Mouse (Mus musculus) C3H10T1/2 (cell line): ENCODE data around the gene Olfr707. TPM values are rescaled to one million over a fixed set of nuclear protein-coding genes. Genes with fewer than 3 reads are reported as not detected.

Experiments
- polyA plus RNA-seq, 2 experiments: library from polyadenylated mRNA; unstranded; fragments of >200 nt; fragmentation: generic; extraction: Trizol; gene quantifications; one replicate each; pipeline ENCODE4 v1.2.1; 2012; ENCODE audit warnings: missing spikeins in 2 of 2

Gene Olfr707
- polyA plus RNA-seq = not detected

DNA sequence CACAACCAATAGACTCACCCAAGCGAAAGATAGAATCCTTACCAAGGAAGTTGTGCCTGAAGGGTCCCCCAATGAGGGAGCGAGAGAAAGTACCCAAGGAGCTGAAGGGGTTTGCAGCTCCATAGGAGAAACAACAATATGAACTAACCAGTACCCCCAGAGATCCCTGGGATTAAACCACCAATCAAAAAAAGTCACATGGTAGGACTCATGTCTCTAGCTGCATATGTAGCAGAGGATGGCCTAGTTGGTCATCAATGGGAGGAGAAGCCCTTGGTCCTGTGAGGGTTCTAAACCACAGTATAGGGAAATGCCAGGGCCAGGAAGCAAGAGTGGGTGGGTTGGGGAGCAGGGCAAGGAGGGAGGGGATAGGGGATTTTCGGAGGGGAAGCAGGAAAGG lies at the start of gene Olfr707:
Olfr707 (minus strand) TSS at position 101 of the 400 bp plus-strand sequence.

DNA sequence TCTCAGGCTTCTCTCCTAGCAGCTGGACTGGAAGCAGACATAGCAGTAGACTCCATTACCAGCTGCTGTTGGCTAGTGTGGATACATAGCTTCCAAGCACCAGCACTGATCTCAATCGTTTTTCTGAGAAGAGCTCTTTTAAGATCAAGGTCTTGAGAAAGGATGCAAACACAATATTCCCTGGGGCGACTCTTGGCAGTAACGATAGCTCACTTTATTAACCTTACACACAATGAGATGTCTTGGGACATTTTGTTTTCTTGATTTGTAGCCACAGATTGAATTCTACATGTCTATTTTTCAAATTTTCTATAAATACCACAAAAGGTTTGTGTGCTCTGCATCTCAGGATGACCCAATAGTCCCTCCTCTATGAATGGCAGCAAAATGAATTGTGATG lies 47.2 kb upstream of the Olfr707 start, which contains the start of gene Olfr710:
Olfr710 (minus strand) TSS at position 101 of the 400 bp plus-strand sequence.

DNA sequence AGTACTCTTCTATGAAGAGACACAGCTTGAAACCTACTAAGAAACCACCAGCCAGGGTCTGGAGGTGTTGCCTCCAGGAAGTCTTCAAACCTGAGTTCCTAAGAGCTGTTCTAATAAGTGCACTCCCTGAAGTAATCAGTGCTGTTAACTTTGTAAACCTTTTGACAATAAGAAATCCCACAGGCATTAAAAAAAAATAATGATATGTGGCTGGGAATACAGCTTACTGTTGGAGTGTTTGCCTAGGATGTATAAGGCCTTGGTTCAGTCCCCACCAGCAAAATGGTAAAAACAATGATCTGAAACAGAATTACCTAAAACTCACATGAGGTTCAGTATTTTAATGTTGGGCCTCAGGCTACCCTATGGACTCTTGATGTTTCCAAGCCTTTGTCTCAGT lies 31.1 kb upstream of the Olfr707 start, which contains the start of gene Olfr709-ps1:
Olfr709-ps1 (minus strand) TSS at position 101 of the 400 bp plus-strand sequence.

DNA sequence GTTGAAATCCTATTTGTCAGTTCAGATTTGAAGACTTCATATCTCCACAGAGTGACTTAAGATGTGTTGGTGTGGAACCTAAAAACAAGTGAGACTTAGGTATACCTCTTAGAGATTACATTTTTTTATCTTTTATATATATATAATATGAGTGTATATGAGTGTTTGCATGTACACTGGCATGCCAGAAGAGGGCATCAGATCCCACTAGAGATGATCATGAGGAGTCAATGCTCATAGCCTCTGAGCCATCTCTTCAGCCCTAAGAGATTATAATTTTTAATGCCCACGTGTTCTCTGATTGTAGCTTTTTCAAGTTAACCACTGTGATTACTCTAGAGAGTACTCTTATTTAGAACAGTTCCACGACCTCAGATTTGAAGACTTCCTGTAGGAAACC lies 6.6 kb upstream of the Olfr707 start, which contains the start of gene Olfr1532-ps1:
Olfr1532-ps1 (plus strand) TSS at position 326 of the 400 bp plus-strand sequence.

DNA sequence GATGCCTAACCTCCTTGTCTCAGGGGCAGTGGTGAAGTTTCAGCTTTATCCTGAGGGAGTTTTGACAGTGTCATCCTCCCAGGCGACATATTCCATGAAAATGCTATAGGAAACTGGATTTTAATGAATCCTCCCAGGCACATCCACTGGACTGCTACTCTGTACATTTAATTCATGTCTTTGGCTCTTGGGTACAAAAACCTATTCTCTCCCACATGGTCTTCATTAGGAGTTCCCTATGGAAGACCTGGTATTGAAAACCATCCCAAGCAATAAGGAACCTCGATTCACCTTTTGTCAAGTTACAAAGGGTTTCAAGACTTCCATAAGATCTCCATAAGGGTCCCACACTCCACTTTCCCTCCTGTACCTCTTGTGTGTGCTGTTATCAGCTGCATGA lies 13.0 kb downstream of the Olfr707 start, which contains the start of gene Olfr706:
Olfr706 (minus strand) TSS at position 101 of the 400 bp plus-strand sequence.

DNA sequence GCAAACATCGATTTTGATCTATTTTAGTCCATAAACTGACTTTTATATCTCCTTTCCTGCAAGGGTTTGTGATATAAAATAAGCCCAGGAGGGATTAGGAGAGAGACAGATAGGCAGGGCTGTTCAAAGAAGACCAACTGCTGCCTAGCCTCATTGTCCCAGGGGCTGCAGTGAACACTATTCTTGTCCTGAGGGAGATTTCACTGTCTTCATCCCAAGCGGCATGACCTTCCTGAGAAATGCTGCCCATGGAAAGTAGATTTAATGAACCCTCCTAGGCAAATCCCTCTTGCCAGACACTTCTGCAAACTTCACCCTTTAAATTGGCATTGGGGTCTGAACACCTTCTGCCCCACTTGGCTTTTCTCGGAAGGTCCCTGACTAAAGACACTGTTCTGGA lies 24.2 kb downstream of the Olfr707 start, which contains the start of gene Olfr705:
Olfr705 (minus strand) TSS at position 101 of the 400 bp plus-strand sequence.

DNA sequence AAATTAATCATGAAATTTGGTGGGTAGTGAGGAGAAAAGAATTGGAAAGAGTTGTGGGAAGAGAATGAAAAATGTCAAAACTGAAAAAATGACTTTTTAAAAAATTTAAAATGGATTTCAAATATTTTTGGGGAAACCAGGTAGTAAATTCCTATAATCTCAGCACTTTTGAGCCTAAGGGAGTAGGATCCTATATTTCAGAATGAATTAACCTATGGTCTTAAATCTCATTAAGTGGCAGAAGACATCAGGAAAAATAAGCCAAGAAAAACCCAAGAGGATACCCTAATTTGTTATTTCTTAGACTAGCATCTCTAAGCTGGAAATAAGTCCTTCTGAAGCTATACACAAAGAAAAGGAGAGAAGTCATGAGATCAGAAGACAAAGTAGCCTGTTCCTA lies 38.2 kb downstream of the Olfr707 start, which contains the start of gene Olfr704:
Olfr704 (plus strand) TSS at position 301 of the 400 bp plus-strand sequence.

DNA sequence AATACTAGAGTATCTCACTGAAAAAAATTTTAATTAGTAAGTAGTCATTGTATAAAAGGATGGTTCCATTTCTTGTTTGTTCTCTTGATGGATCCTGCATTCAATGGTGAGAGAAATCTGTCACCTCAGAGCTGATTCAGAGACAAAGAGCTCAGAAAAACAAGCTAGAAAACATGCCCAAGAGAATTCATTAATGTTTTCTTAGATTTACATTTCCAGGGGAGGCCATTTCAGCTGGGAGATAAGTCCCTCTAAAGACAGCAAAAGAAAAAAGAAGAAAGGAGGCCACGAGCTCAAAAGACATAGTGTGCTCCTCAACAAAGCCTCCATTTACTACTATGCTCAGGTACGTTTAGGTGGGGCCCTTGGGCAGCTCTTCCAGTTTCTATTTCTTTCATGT lies 58.0 kb downstream of the Olfr707 start, which contains the start of gene Olfr703:
Olfr703 (plus strand) TSS at position 301 of the 400 bp plus-strand sequence.

Other genes starting within 250 kb of the Olfr707 start
- gene Olfr693, start 220.7 kb downstream of the Olfr707 start, polyA plus RNA-seq = not detected
- gene Olfr694, start 209.4 kb downstream of the Olfr707 start, polyA plus RNA-seq = not detected
- not detected for gene Olfr695, start 184.8 kb downstream of the Olfr707 start, polyA plus RNA-seq
- gene Olfr697, start 158.8 kb downstream of the Olfr707 start, polyA plus RNA-seq = not detected
- gene Olfr698, start 145.8 kb downstream of the Olfr707 start, polyA plus RNA-seq = not detected
- not detected for gene Olfr699, start 108.0 kb downstream of the Olfr707 start, polyA plus RNA-seq
- not detected for gene Olfr700, start 92.4 kb downstream of the Olfr707 start, polyA plus RNA-seq
- not detected for gene Olfr701, start 87.1 kb downstream of the Olfr707 start, polyA plus RNA-seq
- gene Olfr702, start 67.3 kb downstream of the Olfr707 start, polyA plus RNA-seq = not detected
- gene Olfr703, start 57.9 kb downstream of the Olfr707 start, polyA plus RNA-seq = not detected
- gene Olfr704, start 38.1 kb downstream of the Olfr707 start, polyA plus RNA-seq = not detected
- not detected for gene Olfr705, start 24.4 kb downstream of the Olfr707 start, polyA plus RNA-seq
- not detected for gene Olfr706, start 13.1 kb downstream of the Olfr707 start, polyA plus RNA-seq
- gene Olfr1532-ps1, start 6.8 kb upstream of the Olfr707 start, polyA plus RNA-seq = not detected
- not detected for gene Olfr709-ps1, start 31.0 kb upstream of the Olfr707 start, polyA plus RNA-seq
- gene Olfr710, start 47.1 kb upstream of the Olfr707 start, polyA plus RNA-seq = not detected
- not detected for gene Olfr6, start 62.7 kb upstream of the Olfr707 start, polyA plus RNA-seq
- gene Olfr711, start 74.2 kb upstream of the Olfr707 start, polyA plus RNA-seq = not detected
- not detected for gene Olfr2, start 104.8 kb upstream of the Olfr707 start, polyA plus RNA-seq
- gene Olfr713, start 129.9 kb upstream of the Olfr707 start, polyA plus RNA-seq = not detected
- gene Olfr714, start 169.7 kb upstream of the Olfr707 start, polyA plus RNA-seq = not detected
- gene Olfr17, start 192.0 kb upstream of the Olfr707 start, polyA plus RNA-seq = not detected
- gene Olfr715b, start 209.1 kb upstream of the Olfr707 start, polyA plus RNA-seq = not detected
- not detected for gene Olfr715, start 229.8 kb upstream of the Olfr707 start, polyA plus RNA-seq
- not detected for gene Olfr716, start 237.1 kb upstream of the Olfr707 start, polyA plus RNA-seq